Mouse (Mus musculus): Measurements from ENCODE around the gene Tenm4. TPM values are rescaled to one million over a fixed set of nuclear protein-coding genes. Genes with fewer than 3 reads are reported as not detected.
"Not testable (repeated sequence)": the region's sequence is repeated elsewhere in the genome, so short reads cannot be mapped to it uniquely, and the experiment has no call there.

The Tenm4 gene
- polyA plus RNA-seq, 1 experiment from 2014 or later = 5.0 TPM

- Histone ChIP-seq H3K9me3 (ENCODE audit: low read length) (no peaks in the 10 kb centered on the region), H3K27ac (ENCODE audit: low read length) (no peak overlapping the region), H3K36me3 (ENCODE audit: insufficient read depth, low read length) (no peaks in the 10 kb centered on the region), H3K4me2 (replicated peaks; ENCODE audit: low read depth, low read length) (no peak overlapping the region), H3K27me3 (replicated peaks; ENCODE audit: insufficient read depth, low read length) (no peaks in the 10 kb centered on the region), H3K9ac (replicated peaks; ENCODE audit: low read depth) (no peak overlapping the region), H3K4me3 (ENCODE audit: low read depth, low read length) (no peak overlapping the region), H3K4me1 (ENCODE audit: insufficient read depth, low read depth, low read length) (no peaks in the 10 kb centered on the region)
- TF ChIP-seq EP300 (IDR thresholded peaks at IDR 0.05) (no peak), CTCF (IDR thresholded peaks at IDR 0.05) (no peak)
- 54% methylated on average over 2 of the region's 2 CpGs for WGBS
- DNase-seq (ENCODE audit: low spot score) (no peak), ATAC-seq (no peak)
Measured at GRCm38 (mm10) chr7:96605316-96605715, 434.3 kb downstream of the Tenm4 start.

- WGBS = 52% methylated on average over 10 of the region's 10 CpGs
- H3K9me3 ChIP-seq (ENCODE audit: low read length) = no peaks in the 10 kb centered on the region
Measured at GRCm38 (mm10) chr7:96609854-96610586, 439.0 kb downstream of the Tenm4 start.

GRCm38 (mm10) chr7:96617371-96617770 lies 446.3 kb downstream of the Tenm4 start:
- H3K4me1 ChIP-seq (ENCODE audit: insufficient read depth, low read depth, low read length) = no peaks in the 10 kb centered on the region
- no peak overlapping the region for H3K9ac ChIP-seq (replicated peaks; ENCODE audit: low read depth)
- WGBS = 82% methylated on average over 2 of the region's 2 CpGs
- no peak for ATAC-seq
- no peak overlapping the region for H3K4me2 ChIP-seq (replicated peaks; ENCODE audit: low read depth, low read length)
- no peak overlapping the region for H3K27ac ChIP-seq (ENCODE audit: low read length)
- no peak overlapping the region for H3K4me3 ChIP-seq (ENCODE audit: low read depth, low read length)
- no peaks in the 10 kb centered on the region for H3K27me3 ChIP-seq (replicated peaks; ENCODE audit: insufficient read depth, low read length)
- no peaks in the 10 kb centered on the region for H3K36me3 ChIP-seq (ENCODE audit: insufficient read depth, low read length)
- TF ChIP-seq EP300 (IDR thresholded peaks at IDR 0.05) = no peak
- no peak for TF ChIP-seq CTCF (IDR thresholded peaks at IDR 0.05)
- no peak for DNase-seq (ENCODE audit: low spot score)
- no peaks in the 10 kb centered on the region for H3K9me3 ChIP-seq (ENCODE audit: low read length)

More at GRCm38 (mm10) chr7:96609854-96610586, 439.0 kb downstream of the Tenm4 start:
- no peak for TF ChIP-seq CTCF (IDR thresholded peaks at IDR 0.05)
- TF ChIP-seq EP300 (IDR thresholded peaks at IDR 0.05) = no peak
- ATAC-seq = no peak
- no peak overlapping the region for H3K4me2 ChIP-seq (replicated peaks; ENCODE audit: low read depth, low read length)
- no peak overlapping the region for H3K9ac ChIP-seq (replicated peaks; ENCODE audit: low read depth)
- DNase-seq (ENCODE audit: low spot score) = no peak
- no peaks in the 10 kb centered on the region for H3K27me3 ChIP-seq (replicated peaks; ENCODE audit: insufficient read depth, low read length)
- H3K27ac ChIP-seq (ENCODE audit: low read length) = no peak overlapping the region
- H3K4me1 ChIP-seq (ENCODE audit: insufficient read depth, low read depth, low read length) = no peaks in the 10 kb centered on the region
- H3K36me3 ChIP-seq (ENCODE audit: insufficient read depth, low read length) = no peaks in the 10 kb centered on the region
- no peak overlapping the region for H3K4me3 ChIP-seq (ENCODE audit: low read depth, low read length)

- H3K4me2 ChIP-seq (replicated peaks; ENCODE audit: low read depth, low read length) = no peak overlapping the region
- WGBS = 85% methylated on average over 4 of the region's 4 CpGs
- no peak for DNase-seq (ENCODE audit: low spot score)
- no peak overlapping the region for H3K4me3 ChIP-seq (ENCODE audit: low read depth, low read length)
- no peak overlapping the region for H3K27ac ChIP-seq (ENCODE audit: low read length)
- H3K4me1 ChIP-seq (ENCODE audit: insufficient read depth, low read depth, low read length) = no peaks in the 10 kb centered on the region
- no peak for ATAC-seq
- no peaks in the 10 kb centered on the region for H3K9me3 ChIP-seq (ENCODE audit: low read length)
- no peaks in the 10 kb centered on the region for H3K27me3 ChIP-seq (replicated peaks; ENCODE audit: insufficient read depth, low read length)
- no peak overlapping the region for H3K9ac ChIP-seq (replicated peaks; ENCODE audit: low read depth)
- no peaks in the 10 kb centered on the region for H3K36me3 ChIP-seq (ENCODE audit: insufficient read depth, low read length)
- TF ChIP-seq CTCF (IDR thresholded peaks at IDR 0.05) = no peak
- TF ChIP-seq EP300 (IDR thresholded peaks at IDR 0.05) = no peak
Measured at GRCm38 (mm10) chr7:96619930-96620472, 449.0 kb downstream of the Tenm4 start.

- Histone ChIP-seq H3K4me3 (ENCODE audit: low read depth, low read length) (no peak overlapping the region), H3K27me3 (replicated peaks; ENCODE audit: insufficient read depth, low read length) (no peaks in the 10 kb centered on the region), H3K4me1 (ENCODE audit: insufficient read depth, low read depth, low read length) (no peaks in the 10 kb centered on the region), H3K9ac (replicated peaks; ENCODE audit: low read depth) (no peak overlapping the region), H3K36me3 (ENCODE audit: insufficient read depth, low read length) (no peaks in the 10 kb centered on the region), H3K9me3 (ENCODE audit: low read length) (no peaks in the 10 kb centered on the region), H3K4me2 (replicated peaks; ENCODE audit: low read depth, low read length) (no peak overlapping the region), H3K27ac (ENCODE audit: low read length) (no peak overlapping the region)
- TF ChIP-seq CTCF (IDR thresholded peaks at IDR 0.05) (no peak), EP300 (IDR thresholded peaks at IDR 0.05) (no peak)
- DNase-seq (ENCODE audit: low spot score) = no peak
- no peak for ATAC-seq
- WGBS = 70% methylated on average over 3 of the region's 3 CpGs
Measured at GRCm38 (mm10) chr7:96626338-96626737, 455.3 kb downstream of the Tenm4 start.

- 77% methylated on average over 9 of the region's 9 CpGs for WGBS
- not testable (repeated sequence) for H3K4me1 ChIP-seq (ENCODE audit: insufficient read depth, low read depth, low read length); H3K36me3 ChIP-seq (ENCODE audit: insufficient read depth, low read length); ATAC-seq; H3K27me3 ChIP-seq (replicated peaks; ENCODE audit: insufficient read depth, low read length); H3K27ac ChIP-seq (ENCODE audit: low read length); H3K9me3 ChIP-seq (ENCODE audit: low read length); H3K4me2 ChIP-seq (replicated peaks; ENCODE audit: low read depth, low read length); H3K9ac ChIP-seq (replicated peaks; ENCODE audit: low read depth); H3K4me3 ChIP-seq (ENCODE audit: low read depth, low read length); DNase-seq (ENCODE audit: low spot score)
Measured at GRCm38 (mm10) chr7:96630551-96630950, 459.5 kb downstream of the Tenm4 start.

Data from lung, postnatal 0 days (tissue).